Mouse (Mus musculus) cerebellum, adult 2 months (tissue): ENCODE measurements at regions not wholly inside any gene's neighbourhood (a gene's known extent, or its start where the extent isn't known, plus 50 kb on each side); places are given as distances from the start of the nearest gene placed in this dataset.

Experiments used
- CTCF ChIP-seq: fragments of 200-500 bp; IDR thresholded peaks from 2 replicates; pipeline ENCODE4 v1.5.1; 2011; ENCODE audit warnings: low read depth, mild to moderate bottlenecking, control low read depth, low read length, moderate library complexity, borderline replicate concordance; ENCODE audit not compliant: insufficient read depth
- POLR2A ChIP-seq: fragments of 200-500 bp; IDR thresholded peaks from 2 replicates; pipeline ENCODE4 v1.6.1; 2011; ENCODE audit warnings: low read length, control low read depth, borderline replicate concordance; ENCODE audit not compliant: insufficient read depth

- no peak for TF ChIP-seq POLR2A
- TF ChIP-seq CTCF: no peak
Observed at GRCm38 (mm10) chr3:137785871-137786270, 78.4 kb upstream of the H2afz start.
